Mouse (Mus musculus): ENCODE measurements around the gene Dyrk1a. TPM values are rescaled to one million over a fixed set of nuclear protein-coding genes. Genes with fewer than 3 reads are reported as not detected.

Gene Dyrk1a
- total and polyA plus RNA-seq, 3 experiments, result 32.4 to 53.7 (median 40.4) TPM

- no peak overlapping the region for H3K4me3 ChIP-seq (replicated peaks in 1 of 3; ENCODE audit: low read depth in 2 of 3, low read length in 2 of 3, poor library complexity in 1 of 3)
- no peaks in the 10 kb centered on the region for H3K79me2 ChIP-seq (replicated peaks; ENCODE audit: control insufficient read depth, extremely low read depth, insufficient read depth, poor library complexity, severe bottlenecking)
- DNase-seq (ENCODE audit: extremely low read depth), result no peak
- no peaks in the 10 kb centered on the region for H3K36me3 ChIP-seq (replicated peaks in 1 of 2; ENCODE audit: control insufficient read depth in 1 of 2, insufficient read depth in 1 of 2, low read length in 1 of 2)
- in situ Hi-C loops (cut with MboI; ENCODE audit: low pct_ligation_motif_present, low pct_unique_long_range_greater_than_20kb, low sequenced_read_pairs) (no loop called here), dilution Hi-C loops (cut with MboI; ENCODE audit: extremely low pct_ligation_motif_present, extremely low pct_unique_long_range_greater_than_20kb, low sequenced_read_pairs) (no loop called here)
- TF ChIP-seq GABPA (IDR thresholded peaks at IDR 0.05; ENCODE audit: insufficient replicate concordance, low read depth, low read length), result no peak
- TF ChIP-seq SMC3 (IDR thresholded peaks at IDR 0.05; ENCODE audit: low read depth, low read length), result peak; percentile 73
- TF ChIP-seq RAD21 (IDR thresholded peaks at IDR 0.05; ENCODE audit: low read depth, low read length), result peak; percentile 43
- TF ChIP-seq MEF2A (IDR thresholded peaks at IDR 0.05; ENCODE audit: borderline replicate concordance, low read depth, low read length), result no peak
- TF ChIP-seq CHD1 (IDR thresholded peaks at IDR 0.05; ENCODE audit: low read depth, low read length), result no peak
- no peak for TF ChIP-seq POLR2AphosphoS2 (IDR thresholded peaks at IDR 0.05; ENCODE audit: low read depth, low read length)
- no peak for TF ChIP-seq UBTF (IDR thresholded peaks at IDR 0.05; ENCODE audit: low read depth, low read length)
- TF ChIP-seq CTCF (conservative IDR thresholded peaks at IDR 0.05 in 1 of 2, IDR thresholded peaks at IDR 0.05 in 1 of 2; ENCODE audit: low read depth in 2 of 2, low read length in 2 of 2), result peak in 1 of 2 experiments; percentile 80; a peak in 2 of 4 replicates
- TF ChIP-seq NRF1 (IDR thresholded peaks at IDR 0.05; ENCODE audit: low read depth, low read length), result peak; percentile 88
- H3K9ac ChIP-seq (ENCODE audit: insufficient read depth, low read depth), result no peak overlapping the region
- H3K27me3 ChIP-seq (replicated peaks), result no peaks in the 10 kb centered on the region
- peaks cover 20% of the 10 kb centered on the region for H3K9me3 ChIP-seq (replicated peaks; ENCODE audit: low read length)
- no peak overlapping the region for H3K4me2 ChIP-seq (ENCODE audit: insufficient read depth, low read depth, poor library complexity, severe bottlenecking)
- no peaks in the 10 kb centered on the region; a peak in 1 of 4 replicates for H3K4me1 ChIP-seq (ENCODE audit: control insufficient read depth in 1 of 2, insufficient read depth in 2 of 2)
- no peak overlapping the region for H3K27ac ChIP-seq (ENCODE audit: insufficient read depth, low read depth)
These were observed 143.8 kb downstream of the Dyrk1a start for GRCm38 (mm10) chr16:94713480-94714094.

DNA sequence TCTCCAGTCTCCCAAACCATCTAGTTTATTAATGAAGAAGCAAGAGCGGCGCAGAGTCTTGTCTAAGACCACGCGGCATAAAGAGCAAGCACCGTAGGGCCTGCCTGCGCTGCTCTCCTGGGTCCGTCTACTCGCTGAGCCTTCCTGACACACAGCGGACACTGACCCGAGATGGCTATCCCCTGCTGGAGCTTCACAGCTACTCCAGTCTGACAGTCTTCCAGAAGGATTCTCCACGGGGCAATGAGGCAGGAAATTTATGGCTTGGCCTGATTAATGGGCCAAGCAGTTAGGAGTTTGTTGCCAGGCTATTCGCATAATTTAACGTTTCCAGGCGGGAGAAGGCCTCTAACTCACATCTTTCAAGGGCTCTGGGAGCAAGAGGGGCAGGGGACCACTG, 144.7 kb downstream of the Dyrk1a start:
- in situ Hi-C loops (cut with MboI; ENCODE audit: low pct_ligation_motif_present, low pct_unique_long_range_greater_than_20kb, low sequenced_read_pairs), result no loop called here
- dilution Hi-C loops (cut with MboI; ENCODE audit: extremely low pct_ligation_motif_present, extremely low pct_unique_long_range_greater_than_20kb, low sequenced_read_pairs), result no loop called here
- Histone ChIP-seq H3K4me1 (ENCODE audit: control insufficient read depth in 1 of 2, insufficient read depth in 2 of 2) (peaks cover 1 to 7% of the 10 kb centered on the region in 2 experiments), H3K27me3 (replicated peaks) (no peaks in the 10 kb centered on the region), H3K9ac (ENCODE audit: insufficient read depth, low read depth) (no peak overlapping the region), H3K4me3 (replicated peaks in 1 of 3; ENCODE audit: low read depth in 2 of 3, low read length in 2 of 3, poor library complexity in 1 of 3) (no peak overlapping the region), H3K9me3 (replicated peaks; ENCODE audit: low read length) (peaks cover 25% of the 10 kb centered on the region), H3K79me2 (replicated peaks; ENCODE audit: control insufficient read depth, extremely low read depth, insufficient read depth, poor library complexity, severe bottlenecking) (no peaks in the 10 kb centered on the region), H3K36me3 (replicated peaks in 1 of 2; ENCODE audit: control insufficient read depth in 1 of 2, insufficient read depth in 1 of 2, low read length in 1 of 2) (no peaks in the 10 kb centered on the region), H3K27ac (ENCODE audit: insufficient read depth, low read depth) (no peak overlapping the region), H3K4me2 (ENCODE audit: insufficient read depth, low read depth, poor library complexity, severe bottlenecking) (no peak overlapping the region)
- TF ChIP-seq USF2 (conservative IDR thresholded peaks at IDR 0.05; ENCODE audit: low read depth, low read length), result no peak
- no peak for TF ChIP-seq CHD2 (IDR thresholded peaks at IDR 0.05; ENCODE audit: low read length)
- TF ChIP-seq NELFE (IDR thresholded peaks at IDR 0.05; ENCODE audit: low read depth, low read length), result no peak
- no peak for TF ChIP-seq RAD21 (IDR thresholded peaks at IDR 0.05; ENCODE audit: low read depth, low read length)
- no peak for TF ChIP-seq SMC3 (IDR thresholded peaks at IDR 0.05; ENCODE audit: low read depth, low read length)
- TF ChIP-seq EP300 (IDR thresholded peaks at IDR 0.05; ENCODE audit: low read length), result no peak
- no peak for TF ChIP-seq MAZ (IDR thresholded peaks at IDR 0.05; ENCODE audit: low read depth, low read length)
- no peak for TF ChIP-seq KAT2A (IDR thresholded peaks at IDR 0.05; ENCODE audit: insufficient replicate concordance, low read length)
- TF ChIP-seq USF1 (IDR thresholded peaks at IDR 0.05; ENCODE audit: low read depth, low read length), result no peak
- TF ChIP-seq TCF12 (IDR thresholded peaks at IDR 0.05; ENCODE audit: low read depth, low read length), result no peak
- TF ChIP-seq MAFK (IDR thresholded peaks at IDR 0.05; ENCODE audit: insufficient replicate concordance, low read length), result no peak
- no peak for TF ChIP-seq ZNF384 (IDR thresholded peaks at IDR 0.05; ENCODE audit: low read depth, low read length)
- TF ChIP-seq POLR2AphosphoS2 (IDR thresholded peaks at IDR 0.05; ENCODE audit: low read depth, low read length), result no peak
- no peak for DNase-seq (ENCODE audit: extremely low read depth)
